Mouse (Mus musculus): ENCODE results near the gene Trnau1ap. TPM values are rescaled to one million over a fixed set of nuclear protein-coding genes. Genes with fewer than 3 reads are reported as not detected.

Gene Trnau1ap
- 29.7 and 36.3 TPM in 2 replicates for total RNA-seq (2014; fragmentation: Nextera tagmentation)
- 37.8 and 54.9 TPM in 2 replicates for total RNA-seq (2017)

DNA sequence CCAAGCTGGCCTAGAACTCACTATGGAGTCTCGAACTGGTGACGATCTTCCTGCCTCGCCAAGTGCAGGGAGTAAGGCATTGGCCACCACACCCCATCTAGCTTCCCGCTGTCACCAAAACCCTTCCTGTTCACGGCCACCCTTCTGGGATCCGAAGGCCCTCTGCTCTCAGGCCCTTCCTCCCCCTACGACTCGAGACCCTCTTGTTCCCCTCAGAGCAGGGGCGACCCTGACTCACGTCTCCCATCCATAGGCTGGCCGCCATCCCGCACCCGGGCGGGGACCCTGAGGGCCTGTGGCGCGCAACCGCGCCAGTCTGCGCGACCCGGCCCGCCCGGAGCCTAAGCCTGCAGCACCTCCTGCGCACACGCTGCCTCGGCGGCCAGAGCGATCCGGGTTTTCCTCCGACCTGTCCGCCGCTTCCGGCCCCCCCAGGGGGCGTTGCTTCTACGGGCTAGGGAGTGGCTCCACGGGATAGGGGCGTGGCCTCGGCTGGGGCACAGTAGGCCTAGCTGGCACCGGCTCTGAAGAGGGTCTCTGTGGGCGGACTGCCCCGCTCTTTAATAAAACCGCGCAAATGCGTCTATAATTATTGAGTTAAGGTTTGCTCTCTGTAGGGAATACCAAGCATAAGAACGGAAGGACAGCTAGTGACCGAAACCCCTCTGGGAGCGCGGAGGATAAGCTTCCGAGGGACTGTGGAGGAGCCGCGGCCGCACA, at the start of gene Trnau1ap:
Gene Trnau1ap, minus strand, starts transcription at position 424 of the 720 bp plus-strand sequence.
- peak; percentile 96 for ATAC-seq (replicated peaks; ENCODE audit: poor library complexity, severe bottlenecking)

- no peak for ATAC-seq (replicated peaks; ENCODE audit: poor library complexity, severe bottlenecking)
Measured at GRCm38 (mm10) chr4:132373820-132374219, 44.5 kb upstream of the Trnau1ap start.

DNA sequence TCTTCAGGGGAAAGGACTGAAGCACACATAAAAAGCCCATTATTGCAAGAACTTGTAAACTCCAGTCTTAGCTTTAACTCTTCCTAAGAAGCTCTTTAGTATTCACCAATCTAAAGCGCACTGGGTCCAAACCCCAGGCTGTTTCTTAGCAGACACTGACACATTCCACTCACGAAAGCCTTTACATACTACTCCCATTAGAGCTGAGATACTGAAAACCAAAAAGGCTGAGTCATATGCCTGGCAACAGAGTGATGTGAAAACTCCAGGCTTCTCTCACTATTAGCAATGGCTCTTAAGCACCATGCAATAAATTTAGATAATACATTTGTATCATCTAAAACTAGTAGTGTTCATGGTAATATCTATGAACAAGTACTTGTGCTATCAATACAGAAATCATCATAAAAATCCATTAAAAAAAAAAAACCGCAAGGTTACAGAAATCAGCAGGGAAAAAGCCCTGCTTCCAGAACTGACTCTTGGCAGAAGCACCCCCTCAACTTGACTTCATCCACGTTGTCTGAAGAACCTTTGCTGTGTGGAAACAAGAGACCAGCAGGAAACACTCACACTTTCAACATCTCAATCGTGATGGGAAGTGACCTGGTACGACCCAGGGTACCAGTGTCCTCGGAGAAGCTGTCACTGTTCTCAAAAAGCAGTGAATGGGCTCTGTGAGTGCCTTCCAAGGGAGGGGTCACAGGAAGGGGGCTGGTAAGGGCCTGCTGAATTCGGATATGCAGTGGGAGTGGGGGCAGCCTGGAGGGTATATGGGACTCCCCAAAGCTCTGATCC, 40.8 kb upstream of the Trnau1ap start:
- no peak for ATAC-seq (replicated peaks; ENCODE audit: poor library complexity, severe bottlenecking)

GRCm38 (mm10) chr4:132367480-132368201, 38.3 kb upstream of the Trnau1ap start:
- ATAC-seq (replicated peaks; ENCODE audit: poor library complexity, severe bottlenecking): no peak

DNA sequence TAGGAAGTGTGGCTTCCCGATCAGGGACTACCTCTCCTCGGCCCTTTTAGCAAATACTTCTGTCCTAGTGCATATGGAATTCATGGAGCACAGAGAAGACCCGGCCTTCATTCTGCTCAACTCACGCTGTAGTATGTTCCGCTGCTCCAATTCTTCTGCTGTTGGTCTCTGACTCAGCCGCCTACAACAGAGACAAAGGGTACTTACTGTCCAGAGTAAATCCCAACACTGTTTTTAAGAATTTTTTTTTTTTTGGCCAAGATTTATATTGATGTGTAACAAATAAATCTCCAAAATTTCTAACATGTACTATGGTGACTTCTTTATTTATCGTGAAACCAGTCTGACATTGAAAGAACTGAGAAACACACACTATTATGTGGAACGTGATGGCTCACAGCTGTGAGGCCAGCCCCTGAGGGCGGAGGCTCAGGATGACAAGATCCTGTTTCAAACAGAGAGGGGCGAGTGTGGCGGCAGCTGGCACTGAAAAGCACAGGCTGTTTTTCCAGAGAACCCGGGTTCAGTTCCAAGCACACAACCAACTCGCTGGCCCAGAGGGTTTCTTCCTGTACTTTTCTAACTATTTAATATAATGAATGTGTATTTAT, 36.2 kb upstream of the Trnau1ap start:
- ATAC-seq (replicated peaks; ENCODE audit: poor library complexity, severe bottlenecking): no peak

- no peak for ATAC-seq (replicated peaks; ENCODE audit: poor library complexity, severe bottlenecking)
Measured at GRCm38 (mm10) chr4:132363487-132363886, 34.1 kb upstream of the Trnau1ap start.

DNA sequence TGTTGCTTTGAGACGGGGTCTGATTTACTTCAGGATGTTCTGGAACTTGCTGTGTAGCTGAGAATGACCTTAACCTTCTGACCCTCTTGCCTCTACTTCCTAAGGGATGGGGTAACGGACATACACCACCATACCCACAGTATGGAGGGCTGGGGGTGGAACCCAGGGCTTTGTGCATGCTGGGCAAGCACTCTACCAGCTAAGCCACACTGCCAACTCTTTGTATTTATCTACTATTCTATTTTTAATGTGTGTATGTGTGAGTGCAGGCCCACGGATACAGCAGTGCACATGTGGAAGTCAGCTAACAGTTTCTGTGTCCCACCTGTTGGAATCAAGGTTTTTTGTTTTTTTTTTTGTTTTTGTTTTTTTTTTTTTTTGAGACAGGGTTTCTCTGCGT, 30.2 kb upstream of the Trnau1ap start:
- no peak for ATAC-seq (replicated peaks; ENCODE audit: poor library complexity, severe bottlenecking)

DNA sequence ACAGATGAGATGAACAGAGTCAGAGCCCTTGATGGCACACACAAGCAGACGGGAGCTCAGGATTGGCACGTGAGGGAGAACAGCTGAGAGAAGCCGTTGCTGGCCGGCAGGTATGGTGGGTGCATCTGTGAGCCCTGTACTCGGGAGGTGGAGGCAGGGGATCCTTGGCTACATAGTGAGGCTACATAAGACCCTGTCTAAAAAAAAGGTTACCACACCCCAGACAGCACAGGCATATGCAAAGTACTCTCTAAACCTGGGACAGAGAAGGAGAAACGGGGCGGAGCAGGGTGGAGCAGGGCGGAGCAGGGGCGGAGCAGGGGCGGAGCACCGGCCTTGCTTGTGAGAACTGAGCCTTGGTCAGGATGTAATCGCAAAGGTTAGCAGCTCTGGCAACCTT, 26.8 kb upstream of the Trnau1ap start:
- ATAC-seq (replicated peaks; ENCODE audit: poor library complexity, severe bottlenecking): peak; percentile 38; the same call in 1 of the 2 replicates

DNA sequence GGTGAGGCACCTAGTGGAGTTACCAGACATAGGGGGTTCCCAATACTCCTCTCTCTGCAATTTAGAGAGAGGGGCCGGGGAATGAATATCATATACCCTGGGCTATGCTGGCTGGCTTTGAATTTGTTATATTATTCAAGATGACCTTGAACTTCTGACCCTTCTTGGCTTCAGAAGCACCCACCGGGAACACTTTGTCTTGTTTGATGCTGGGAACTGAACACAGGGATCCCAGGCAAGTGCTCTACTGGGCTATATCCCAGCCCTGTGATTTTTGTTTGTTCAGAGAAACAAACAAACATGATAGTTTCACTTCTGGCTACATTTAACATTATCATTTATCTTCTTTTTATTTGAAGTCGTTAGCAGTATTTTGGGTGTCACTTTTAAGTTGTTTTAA, 26.1 kb upstream of the Trnau1ap start:
- no peak for ATAC-seq (replicated peaks; ENCODE audit: poor library complexity, severe bottlenecking)

DNA sequence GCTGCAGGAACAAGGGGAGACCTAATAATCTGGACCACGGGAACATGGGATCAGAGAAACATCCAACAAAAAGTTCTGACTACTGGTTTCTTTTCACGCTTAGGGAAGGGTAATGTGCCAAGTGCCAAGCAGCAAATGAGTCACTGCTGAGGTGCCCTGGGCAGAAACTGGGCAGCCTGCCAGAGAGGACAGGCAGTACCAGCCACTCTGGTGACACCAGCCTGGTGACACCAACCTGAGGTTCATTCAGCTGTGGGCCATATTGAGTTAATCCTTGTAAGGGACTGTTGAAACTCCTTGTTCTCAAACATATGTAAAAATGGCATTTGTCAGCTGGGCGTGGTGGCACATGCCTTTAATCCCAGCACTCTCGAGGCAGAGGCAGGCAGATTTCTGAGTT, 25.2 kb upstream of the Trnau1ap start:
- peak; percentile 32 for ATAC-seq (replicated peaks; ENCODE audit: poor library complexity, severe bottlenecking)

- peak; percentile 89 for ATAC-seq (replicated peaks; ENCODE audit: poor library complexity, severe bottlenecking)
Measured at GRCm38 (mm10) chr4:132353481-132353885, 24.1 kb upstream of the Trnau1ap start, which contains the start of gene Rcc1. Gene Rcc1, minus strand, starts transcription at chr4:132353605.

DNA sequence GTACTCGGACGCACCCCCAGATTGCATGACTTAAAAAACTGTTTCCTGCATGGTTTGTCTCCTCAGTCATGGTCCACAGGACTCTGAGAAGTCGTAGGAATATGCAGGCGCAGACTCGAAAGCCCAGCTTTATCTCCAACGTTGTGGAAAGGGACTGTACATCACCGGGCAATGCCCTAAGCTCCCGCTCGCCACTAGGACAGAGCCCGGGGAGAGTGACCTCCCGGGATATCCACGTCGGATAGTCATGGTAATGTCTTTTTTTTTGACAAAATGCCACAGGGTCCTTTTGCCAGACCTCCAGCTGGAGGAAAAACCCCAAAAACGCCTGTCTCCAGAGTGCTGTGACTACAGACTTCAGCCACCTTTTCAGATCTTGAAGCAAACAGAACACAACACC, 23.4 kb upstream of the Trnau1ap start:
- ATAC-seq (replicated peaks; ENCODE audit: poor library complexity, severe bottlenecking): no peak

GRCm38 (mm10) chr4:132351401-132351800, 22.1 kb upstream of the Trnau1ap start:
- no peak for ATAC-seq (replicated peaks; ENCODE audit: poor library complexity, severe bottlenecking)

- no peak for ATAC-seq (replicated peaks; ENCODE audit: poor library complexity, severe bottlenecking)
Measured at GRCm38 (mm10) chr4:132350854-132351253, 21.5 kb upstream of the Trnau1ap start.

GRCm38 (mm10) chr4:132350123-132350740, 20.9 kb upstream of the Trnau1ap start:
- ATAC-seq (replicated peaks; ENCODE audit: poor library complexity, severe bottlenecking): no peak

DNA sequence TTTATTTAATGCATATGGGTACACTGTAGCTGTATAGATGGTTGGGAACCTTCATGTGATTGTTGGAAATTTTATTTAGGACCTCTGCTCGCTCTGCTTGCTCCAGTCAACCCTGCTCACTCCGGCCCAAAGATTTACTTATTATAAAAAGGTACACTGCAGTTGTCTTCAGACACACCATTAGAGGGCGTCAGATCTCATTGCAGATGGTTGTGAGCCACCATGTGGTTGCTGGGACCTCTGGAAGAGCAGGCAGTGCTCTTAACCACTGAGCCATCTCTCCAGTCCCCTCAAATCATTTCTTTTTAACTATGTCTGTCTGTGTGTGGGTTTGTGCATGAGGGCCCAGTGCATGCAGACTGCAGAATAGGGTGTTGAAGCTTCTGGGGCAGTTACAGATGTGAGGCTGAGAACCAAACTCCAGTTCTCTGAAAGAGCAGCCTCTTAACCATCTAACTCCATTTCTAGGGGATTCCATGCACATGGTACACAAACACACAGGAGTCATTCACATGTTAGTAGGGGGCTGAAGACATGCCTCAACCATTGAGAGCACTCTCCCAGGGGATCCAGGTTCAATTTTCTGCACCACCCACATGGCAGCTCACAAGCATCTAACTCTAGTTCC, 20.3 kb upstream of the Trnau1ap start:
- ATAC-seq (replicated peaks; ENCODE audit: poor library complexity, severe bottlenecking): no peak

GRCm38 (mm10) chr4:132346661-132347060, 17.3 kb upstream of the Trnau1ap start:
- no peak for ATAC-seq (replicated peaks; ENCODE audit: poor library complexity, severe bottlenecking)

DNA sequence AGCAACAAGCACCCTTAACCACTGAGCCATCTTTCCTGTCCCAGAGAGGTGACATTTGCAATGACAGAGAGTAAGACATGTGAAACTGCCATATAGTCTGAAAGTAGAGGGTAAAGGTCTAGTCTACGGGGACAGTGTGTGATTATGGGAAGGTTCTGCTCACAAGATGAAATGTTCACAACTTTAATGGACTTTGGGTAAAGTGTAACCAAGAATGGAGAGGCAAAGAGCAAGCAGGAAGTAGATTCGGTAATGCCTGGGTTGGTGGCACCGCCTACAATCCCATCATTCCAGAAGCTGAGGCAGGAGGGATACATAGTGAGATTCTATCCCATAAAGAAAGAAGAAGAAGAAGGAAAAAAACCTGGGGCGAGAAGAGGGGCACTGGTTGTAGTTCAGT, 16.9 kb upstream of the Trnau1ap start:
- no peak for ATAC-seq (replicated peaks; ENCODE audit: poor library complexity, severe bottlenecking)

- ATAC-seq (replicated peaks; ENCODE audit: poor library complexity, severe bottlenecking): no peak
Measured at GRCm38 (mm10) chr4:132345843-132346212, 16.5 kb upstream of the Trnau1ap start.
